Mouse (Mus musculus) T-helper 2 cell (primary cell): Measurements from ENCODE around the gene Wars2.

ENCODE experiments used
- in situ Hi-C: fragments of 300-600 bp; cut with MboI, MseI; formaldehyde crosslinking; loops from one replicate; pipeline ENCODE4 v1.15.1; 2025; ENCODE audit warnings: high pct_unique_total_duplicates

Gene Wars2

GRCm38 (mm10) chr3:99247996-99248801 is 107.3 kb downstream of the Wars2 start:
- in situ Hi-C loops, result loop anchor here (25.0 kb wide), 1 partner anchor 914 kb away; the partner anchor contains the start of genes Gdap2 and Wdr3

GRCm38 (mm10) chr3:99248831-99249550 is 108.1 kb downstream of the Wars2 start:
- in situ Hi-C loops, result loop anchor here (25.0 kb wide), 1 partner anchor 913 kb away; the partner anchor contains the start of genes Gdap2 and Wdr3

DNA sequence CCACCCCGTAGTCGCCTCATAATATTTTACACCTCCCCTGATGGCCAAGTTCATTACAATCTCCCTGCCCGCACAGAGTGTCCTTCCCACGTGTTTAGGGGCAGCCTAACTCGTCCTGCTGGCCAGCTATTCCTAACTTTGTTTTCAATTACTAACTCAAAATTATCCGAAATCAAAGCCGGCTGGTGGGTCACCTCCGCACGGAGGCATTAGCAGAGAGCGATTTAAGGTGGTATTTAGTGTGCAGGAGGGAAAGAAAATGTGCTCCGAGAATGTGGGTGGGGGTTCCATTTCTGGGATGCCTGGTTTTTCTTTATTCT is 108.6 kb downstream of the Wars2 start:
- in situ Hi-C loops, result loop anchor here (25.0 kb wide), 1 partner anchor 913 kb away; the partner anchor contains the start of genes Gdap2 and Wdr3

DNA sequence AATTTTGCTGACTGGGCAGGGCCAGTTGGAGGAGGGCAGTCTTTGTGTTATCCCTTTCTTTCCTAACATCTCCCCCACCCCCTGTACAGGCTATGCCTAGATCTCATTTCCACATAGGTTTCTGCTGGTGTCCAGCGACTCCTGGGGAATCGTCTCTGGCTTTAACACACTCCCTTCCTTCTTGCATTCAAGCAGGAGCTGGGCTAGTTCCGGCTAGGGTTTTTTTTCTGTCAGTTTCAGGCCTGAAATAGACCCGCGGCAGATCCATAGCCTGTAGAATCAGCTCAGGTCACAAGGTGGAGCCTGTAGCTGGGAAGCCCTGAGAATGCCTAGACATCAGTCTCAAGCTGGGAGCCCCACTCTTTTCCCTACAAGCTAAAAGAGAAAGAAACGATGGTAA is 109.0 kb downstream of the Wars2 start:
- in situ Hi-C loops, result loop anchor here (25.0 kb wide), 1 partner anchor 912 kb away; the partner anchor contains the start of genes Gdap2 and Wdr3

DNA sequence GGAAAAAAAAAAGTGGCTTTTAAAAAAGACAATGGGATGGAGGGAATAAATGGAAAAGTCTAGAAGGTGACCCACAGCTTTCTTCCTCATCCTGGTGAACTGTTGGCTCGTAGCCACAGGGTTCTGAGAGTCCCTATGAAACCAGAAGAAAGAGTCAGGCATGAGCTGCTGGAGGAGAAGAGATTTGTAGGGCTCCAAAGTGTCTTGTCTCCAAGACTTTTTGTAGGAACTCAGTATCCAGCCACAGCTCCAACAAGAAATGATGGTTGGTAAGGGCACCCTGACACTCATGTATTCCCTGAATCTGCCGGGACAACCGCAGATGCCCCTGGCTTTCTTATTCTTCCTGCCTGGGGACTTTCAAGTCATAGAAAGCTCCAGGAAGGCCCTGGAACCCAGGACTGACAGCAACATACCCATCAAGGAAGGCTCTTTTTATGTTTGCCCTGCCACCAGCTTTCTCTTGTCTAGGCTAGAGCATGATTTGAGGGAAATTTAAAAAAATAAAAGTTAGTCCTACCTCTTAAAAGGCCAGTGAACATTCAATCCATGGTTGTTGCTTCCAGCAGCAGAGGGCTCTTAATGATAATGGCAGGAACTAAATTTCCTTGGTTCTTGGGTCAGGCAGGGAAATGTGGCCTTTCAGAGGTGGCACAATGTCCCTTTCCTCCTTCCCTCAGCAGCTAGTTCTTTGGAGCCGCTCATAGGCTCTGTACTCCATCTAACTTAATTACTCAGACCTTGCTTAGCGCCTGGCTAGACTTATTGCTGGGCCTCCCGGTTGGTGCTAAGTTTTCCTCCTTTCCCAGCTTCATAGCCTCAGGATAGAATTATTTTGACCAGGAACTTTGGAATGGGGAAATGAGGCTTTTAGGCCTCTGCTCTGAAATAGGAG is 110.7 kb downstream of the Wars2 start:
- in situ Hi-C loops, result no loop called here

DNA sequence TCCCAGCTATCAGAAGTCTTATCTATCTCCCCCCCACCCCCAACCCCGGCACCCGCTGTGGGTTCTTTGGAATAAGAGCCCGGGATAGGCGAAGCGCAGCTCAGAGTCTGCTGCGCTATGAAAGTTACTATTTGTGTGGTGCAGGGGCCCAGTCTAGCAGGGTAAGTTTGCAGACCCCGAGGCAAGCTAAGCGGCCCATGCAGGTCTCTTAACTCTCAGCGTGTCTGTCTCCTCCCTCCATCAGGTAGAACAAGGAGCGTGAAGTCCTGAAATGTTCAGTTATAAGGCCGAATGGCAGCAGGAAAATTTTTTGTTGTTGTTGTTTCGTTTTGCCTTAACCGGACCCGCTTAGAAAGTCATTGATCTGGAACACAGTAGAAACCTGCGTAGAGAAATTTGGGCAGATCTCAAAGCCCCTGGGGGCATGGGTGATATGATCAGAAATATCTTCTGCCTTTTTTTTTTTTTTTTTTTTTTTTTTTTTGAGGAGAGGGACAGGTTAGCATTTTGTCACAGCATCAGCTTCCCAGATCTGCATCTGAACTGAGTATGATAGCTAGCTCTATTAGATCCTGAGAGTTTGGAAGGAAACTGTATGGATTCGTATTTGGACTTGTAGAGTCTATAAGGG is 111.7 kb downstream of the Wars2 start:
- in situ Hi-C loops, result no loop called here

DNA sequence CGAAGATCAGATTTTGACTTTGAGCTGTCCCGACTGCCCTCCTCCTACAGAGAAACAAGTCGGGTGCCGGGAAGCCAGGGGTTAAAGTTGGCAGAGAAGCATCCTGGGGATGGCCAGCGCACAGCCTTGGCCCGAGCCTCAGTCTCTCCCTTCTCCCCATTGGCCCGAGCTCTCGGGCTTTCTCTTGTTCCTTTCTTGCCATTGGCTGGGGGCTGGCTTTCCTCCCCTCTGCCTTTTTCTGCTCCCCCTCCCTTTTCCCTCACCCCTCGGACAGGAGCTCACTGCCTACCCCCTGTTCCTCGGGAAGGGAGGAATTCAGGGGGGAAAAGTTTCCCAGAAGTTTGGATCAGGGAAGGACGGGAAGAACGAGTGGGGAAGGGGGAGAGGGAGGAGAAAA is 112.2 kb downstream of the Wars2 start:
- in situ Hi-C loops, result no loop called here

- in situ Hi-C loops, result no loop called here
These were observed 112.9 kb downstream of the Wars2 start for GRCm38 (mm10) chr3:99253497-99254451.

DNA sequence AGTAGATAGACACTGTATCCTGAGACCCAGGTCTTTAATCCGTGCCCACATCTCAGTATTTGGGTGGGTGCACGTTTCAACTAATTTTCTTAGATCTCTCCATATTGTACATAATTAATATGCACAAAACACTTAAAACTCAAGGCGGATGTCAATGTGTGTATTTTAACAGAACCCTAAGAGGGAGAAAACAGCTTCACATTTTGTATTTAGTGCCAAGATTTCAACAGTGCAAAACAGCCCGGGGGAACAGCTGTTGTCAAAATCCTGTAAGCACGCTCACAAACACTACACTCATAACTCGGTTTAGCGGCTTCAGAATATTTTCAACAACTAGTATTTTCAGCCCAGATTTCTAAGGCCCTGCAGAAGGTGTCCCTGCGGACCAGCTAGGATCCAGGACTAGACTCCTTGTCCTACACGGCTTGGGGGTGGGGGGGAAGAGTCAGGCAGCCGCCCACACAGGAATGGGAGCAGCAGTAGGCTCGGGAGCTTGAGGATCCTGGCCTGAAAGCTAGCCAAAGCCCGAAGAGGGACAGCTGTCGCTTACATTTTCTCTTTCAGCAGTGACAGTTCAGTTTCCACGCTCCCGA is 113.8 kb downstream of the Wars2 start:
- in situ Hi-C loops, result no loop called here

DNA sequence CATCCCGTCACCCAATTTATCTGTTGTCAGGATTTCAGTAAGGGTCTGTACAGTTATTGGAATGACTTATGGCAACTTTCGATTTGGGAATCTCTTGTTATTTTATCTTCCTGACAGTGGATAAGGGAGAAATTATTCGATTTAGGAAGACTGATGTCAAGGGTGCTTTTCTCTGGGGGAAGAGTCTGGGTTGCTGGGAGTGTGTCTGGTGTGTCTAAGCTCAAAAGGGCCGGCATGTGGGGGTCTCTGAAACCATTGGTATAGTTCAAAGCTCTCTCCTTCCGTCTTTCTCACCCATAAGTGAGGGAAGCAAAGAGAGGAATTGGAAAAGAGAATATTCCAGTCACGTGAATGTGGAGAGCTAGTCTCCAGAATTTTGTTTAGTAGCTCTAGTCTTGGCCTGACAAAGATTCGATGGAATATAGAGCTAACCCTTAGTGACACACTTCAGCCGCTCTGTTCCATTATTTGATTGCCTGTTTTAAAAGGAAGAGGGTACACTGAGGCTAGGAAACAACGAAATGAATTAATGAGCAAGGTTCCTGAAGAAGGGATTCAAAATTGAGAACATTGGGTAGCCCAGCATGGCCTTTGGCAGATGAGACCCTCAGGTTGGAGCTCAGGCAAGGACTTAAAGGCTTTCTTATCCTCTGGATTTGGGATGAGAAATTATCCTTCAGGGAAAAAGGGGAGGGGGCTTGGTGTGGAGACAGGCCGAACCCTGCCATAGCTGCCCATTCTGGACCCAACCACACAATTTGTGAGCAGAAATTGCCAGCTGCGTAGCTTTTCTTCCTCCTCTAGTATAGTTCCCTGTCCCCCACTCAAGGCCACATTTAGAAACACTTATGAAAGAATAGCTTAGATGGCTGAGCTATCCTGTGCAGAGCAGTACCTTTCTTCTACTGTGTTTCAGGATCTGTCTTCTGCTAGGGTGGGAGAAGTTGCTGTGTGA is 114.8 kb downstream of the Wars2 start:
- in situ Hi-C loops, result no loop called here

GRCm38 (mm10) chr3:99256366-99256750 is 115.5 kb downstream of the Wars2 start:
- in situ Hi-C loops, result no loop called here

DNA sequence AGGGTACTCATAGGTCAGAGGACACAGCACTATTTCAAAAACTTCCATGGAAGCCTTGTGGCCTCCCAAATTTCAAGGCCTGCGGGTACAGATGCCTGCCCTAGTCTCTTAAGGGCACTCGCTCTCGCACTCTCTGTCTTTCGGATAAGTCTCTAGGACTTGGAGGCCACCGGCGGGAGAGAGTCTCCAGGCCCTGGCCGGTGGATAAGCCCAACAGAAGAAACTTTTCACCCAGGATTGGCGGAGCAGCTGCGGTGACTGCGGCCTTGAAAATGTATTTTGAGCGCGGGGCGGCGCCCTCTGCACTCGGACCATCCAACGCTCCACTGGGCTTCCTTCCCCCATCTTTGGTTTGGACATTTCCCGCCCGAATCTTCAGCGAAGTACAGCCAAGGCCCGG is 115.9 kb downstream of the Wars2 start:
- in situ Hi-C loops, result no loop called here

- in situ Hi-C loops, result no loop called here
These were observed 117.0 kb downstream of the Wars2 start for GRCm38 (mm10) chr3:99257586-99258577.

DNA sequence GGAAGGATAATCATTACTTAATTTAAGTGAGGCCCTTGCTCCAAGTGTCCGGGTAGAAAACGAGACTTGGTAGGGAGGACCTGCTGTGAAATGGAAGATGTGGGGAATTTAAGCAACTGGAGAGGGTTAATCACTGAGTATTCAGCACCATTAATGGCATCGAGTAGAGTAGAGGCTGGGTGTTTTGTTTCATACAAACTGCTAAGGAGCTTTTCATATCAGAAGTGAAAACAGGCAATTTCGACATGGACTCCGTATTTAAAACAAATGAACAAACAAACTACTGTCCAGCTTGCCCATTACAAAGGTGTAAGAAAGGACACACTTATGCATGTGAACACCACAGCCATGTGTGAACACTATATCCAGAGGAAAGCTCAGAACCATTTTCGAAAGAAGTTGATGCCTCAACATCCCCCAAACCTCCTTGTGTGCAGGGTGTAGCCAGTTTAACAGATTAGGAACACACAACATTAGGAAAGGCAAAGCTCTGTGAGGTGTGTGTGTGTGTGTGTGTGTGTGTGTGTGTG is 118.9 kb downstream of the Wars2 start:
- in situ Hi-C loops, result no loop called here

GRCm38 (mm10) chr3:99260395-99260794 is 119.5 kb downstream of the Wars2 start:
- in situ Hi-C loops, result no loop called here

DNA sequence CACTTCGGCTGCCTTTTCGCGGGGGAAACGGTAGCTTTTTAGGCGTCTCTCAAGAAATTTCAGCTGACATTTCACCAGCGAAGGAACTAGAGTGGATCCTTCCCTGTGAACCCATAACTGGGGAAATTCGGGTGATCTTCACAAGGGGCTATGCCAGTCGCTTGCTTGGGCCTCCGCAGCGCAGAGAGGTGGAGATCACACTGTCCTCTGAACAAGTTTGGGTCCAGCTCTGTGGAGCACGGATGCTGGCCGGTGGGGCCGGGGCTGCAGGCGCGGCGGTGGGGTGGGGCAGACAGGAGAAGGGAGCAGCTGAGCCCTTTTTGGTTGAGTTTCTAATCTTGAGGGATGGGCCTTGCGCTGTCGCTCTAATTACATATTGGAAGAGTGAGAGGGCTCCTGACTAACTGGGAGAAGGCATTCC is 120.5 kb downstream of the Wars2 start:
- in situ Hi-C loops, result no loop called here

GRCm38 (mm10) chr3:99261986-99262385 is 121.1 kb downstream of the Wars2 start:
- in situ Hi-C loops, result no loop called here
